Mouse (Mus musculus) hindbrain, embryonic 13.5 days (tissue): ENCODE results near the gene Pde7b. TPM values are rescaled to one million over a fixed set of nuclear protein-coding genes. Genes with fewer than 3 reads are reported as not detected.
A peak's percentile ranks its signal among the peaks of the same experiment; 100 is the strongest.

ENCODE experiments used
- ATAC-seq: fragments of 200-750 bp; cut with Nextera tagmentation; 2 replicates; pipeline ENCODE4 v1.8.0; 2017; ENCODE audit warnings: moderate TSS enrichment; ENCODE audit not compliant: low FRiP score
- H3K27ac ChIP-seq: fragments of 300-500 bp; sonication (generic); 2 replicates; pipeline ENCODE4 v1.5.1; 2015; ENCODE audit warnings: inconsistent platforms, mild to moderate bottlenecking, moderate library complexity
- H3K27me3 ChIP-seq: fragments of 300-500 bp; sonication (generic); 2 replicates; pipeline ENCODE4 v1.6.1; 2015; ENCODE audit warnings: mild to moderate bottlenecking, inconsistent platforms
- H3K36me3 ChIP-seq: fragments of 300-500 bp; sonication (generic); 2 replicates; pipeline ENCODE4 v1.6.1; 2015; ENCODE audit warnings: mild to moderate bottlenecking, inconsistent platforms
- H3K4me1 ChIP-seq: fragments of 300-500 bp; sonication (generic); replicated peaks from 2 replicates; pipeline ENCODE4 v1.6.1; 2015; ENCODE audit warnings: inconsistent platforms
- H3K4me2 ChIP-seq: fragments of 300-500 bp; sonication (generic); 2 replicates; pipeline ENCODE4 v1.6.1; 2015; ENCODE audit warnings: inconsistent platforms, mild to moderate bottlenecking, moderate library complexity
- H3K4me3 ChIP-seq: fragments of 300-500 bp; sonication (generic); 2 replicates; pipeline ENCODE4 v1.5.1; 2015; ENCODE audit warnings: mild to moderate bottlenecking, inconsistent platforms
- H3K9ac ChIP-seq: fragments of 300-500 bp; sonication (generic); 2 replicates; pipeline ENCODE4 v1.6.1; 2015; ENCODE audit warnings: mild to moderate bottlenecking, inconsistent platforms
- H3K9me3 ChIP-seq: fragments of 300-500 bp; sonication (generic); 2 replicates; pipeline ENCODE4 v1.6.1; 2016; ENCODE audit warnings: inconsistent platforms
- WGBS: fragments of 180-500 bp; shearing (Covaris S2); methylation state at CpG from one replicate; pipeline ENCODE4 v1.1.7; 2015; 5-methylcytosine and 5-hydroxymethylcytosine counted together
- polyA plus RNA-seq: library from polyadenylated mRNA; unstranded; fragments of >200 nt; fragmentation: Nextera tagmentation; extraction: Ambion mirVana; gene quantifications from 2 replicates; pipeline ENCODE4 v1.2.1, GENCODE M21; 2015

Gene Pde7b
- polyA plus RNA-seq, 1 experiment from 2014 or later = 2.4 TPM

- H3K4me1 ChIP-seq = peaks cover 11% of the 10 kb centered on the region
- no peaks in the 10 kb centered on the region for H3K9me3 ChIP-seq
- H3K27ac ChIP-seq = no peak overlapping the region
- no peaks in the 10 kb centered on the region for H3K36me3 ChIP-seq
- H3K4me3 ChIP-seq = no peak overlapping the region
- no peak overlapping the region for H3K4me2 ChIP-seq
- no peaks in the 10 kb centered on the region for H3K27me3 ChIP-seq
- H3K9ac ChIP-seq = no peak overlapping the region
- ATAC-seq = peak; percentile 71
- 75% methylated on average over 6 of the region's 6 CpGs for WGBS
These were observed 342.0 kb downstream of the Pde7b start for GRCm38 (mm10) chr10:20382807-20383419.

DNA sequence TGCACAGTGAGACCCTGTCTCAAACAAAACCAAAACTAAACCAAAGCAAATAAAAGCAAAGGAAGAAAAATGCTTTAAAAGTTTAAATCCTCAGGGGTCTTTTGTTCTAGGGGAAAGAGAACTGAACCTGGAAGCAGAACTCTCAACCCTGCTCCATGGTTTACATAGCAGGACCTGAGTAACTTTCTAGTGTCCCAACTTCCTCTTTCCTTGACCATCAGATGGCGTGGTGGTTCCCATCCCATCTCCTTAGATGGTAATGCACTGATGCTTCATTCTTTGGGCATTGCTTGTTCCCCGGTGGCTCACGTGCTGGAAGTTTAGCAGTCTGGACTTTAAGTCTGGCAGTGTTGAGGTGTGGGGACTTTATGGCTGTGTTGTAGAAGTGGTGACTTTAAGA is 343.5 kb downstream of the Pde7b start:
- H3K27me3 ChIP-seq = no peaks in the 10 kb centered on the region
- H3K36me3 ChIP-seq = no peaks in the 10 kb centered on the region
- H3K9me3 ChIP-seq = no peaks in the 10 kb centered on the region
- H3K4me2 ChIP-seq = no peak overlapping the region
- no peak overlapping the region for H3K27ac ChIP-seq
- peaks cover 11% of the 10 kb centered on the region for H3K4me1 ChIP-seq
- H3K9ac ChIP-seq = no peak overlapping the region
- H3K4me3 ChIP-seq = no peak overlapping the region
- ATAC-seq = no peak
- 85% methylated on average over 3 of the region's 3 CpGs for WGBS

GRCm38 (mm10) chr10:20380798-20381197 is 344.1 kb downstream of the Pde7b start:
- ATAC-seq = no peak
- no peaks in the 10 kb centered on the region for H3K36me3 ChIP-seq
- no peaks in the 10 kb centered on the region for H3K27me3 ChIP-seq
- H3K4me1 ChIP-seq = peaks cover 11% of the 10 kb centered on the region
- WGBS = 85% methylated on average over 3 of the region's 3 CpGs
- no peaks in the 10 kb centered on the region for H3K9me3 ChIP-seq
- H3K4me3 ChIP-seq = no peak overlapping the region
- no peak overlapping the region for H3K9ac ChIP-seq
- H3K4me2 ChIP-seq = no peak overlapping the region
- no peak overlapping the region for H3K27ac ChIP-seq

DNA sequence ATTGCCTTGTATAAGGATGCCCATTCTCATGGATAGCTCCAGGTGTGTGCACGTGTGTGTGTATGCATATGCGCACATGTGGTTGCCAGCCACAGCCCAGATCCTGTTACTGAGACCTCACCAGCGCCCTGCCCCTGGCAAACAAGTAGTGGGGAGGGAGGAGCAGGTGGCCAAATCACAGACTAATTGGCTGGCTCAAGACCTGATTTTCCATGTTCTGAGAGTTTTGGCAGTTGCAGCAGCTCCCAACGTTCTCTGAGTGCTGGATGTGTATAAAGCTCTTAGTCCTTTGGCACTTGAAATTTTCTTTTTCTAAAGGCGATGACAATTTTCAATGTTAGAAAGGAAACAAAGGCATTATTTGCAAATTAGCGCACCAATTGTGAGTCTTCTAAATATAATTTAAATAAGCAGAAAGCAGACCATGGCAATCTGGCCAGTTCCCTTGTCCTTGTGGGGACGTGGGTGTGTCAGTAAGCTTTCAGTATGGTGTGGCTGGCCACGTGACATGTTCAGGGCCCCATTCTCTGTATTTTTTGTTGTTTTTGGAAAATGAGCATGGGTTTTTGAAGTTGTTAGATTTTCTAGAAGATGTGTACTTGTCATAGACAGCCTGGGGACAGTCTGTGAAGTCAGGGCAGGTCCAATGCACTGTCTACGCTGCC is 345.7 kb downstream of the Pde7b start:
- Histone ChIP-seq H3K27me3 (no peaks in the 10 kb centered on the region), H3K4me1 (peaks cover 11% of the 10 kb centered on the region), H3K4me2 (no peak overlapping the region), H3K9me3 (no peaks in the 10 kb centered on the region), H3K27ac (no peak overlapping the region), H3K4me3 (no peak overlapping the region), H3K36me3 (no peaks in the 10 kb centered on the region), H3K9ac (no peak overlapping the region)
- 83% methylated on average over 9 of the region's 9 CpGs for WGBS
- ATAC-seq = no peak

DNA sequence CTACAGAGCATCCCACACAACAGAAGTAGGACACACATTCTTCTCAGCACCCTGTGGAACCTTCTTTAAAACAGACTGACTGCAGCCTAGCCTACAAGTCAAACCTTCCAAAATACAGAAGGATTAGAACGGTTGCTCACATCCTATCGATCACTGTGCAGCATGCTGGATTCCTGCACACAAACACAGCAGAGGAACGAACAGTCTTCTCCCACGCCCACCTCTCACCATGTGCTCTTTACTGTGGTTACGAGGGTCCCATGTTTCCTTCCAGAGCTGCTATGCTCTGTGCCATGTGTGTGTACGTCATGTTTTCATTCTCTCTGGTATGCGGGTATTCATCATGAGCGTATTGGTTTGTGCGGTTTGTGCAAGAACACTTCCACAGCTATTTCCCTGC is 347.3 kb downstream of the Pde7b start:
- Histone ChIP-seq H3K4me1 (peaks cover 4% of the 10 kb centered on the region), H3K9ac (no peak overlapping the region), H3K9me3 (no peaks in the 10 kb centered on the region), H3K4me3 (no peak overlapping the region), H3K4me2 (no peak overlapping the region), H3K27me3 (no peaks in the 10 kb centered on the region), H3K27ac (no peak overlapping the region), H3K36me3 (no peaks in the 10 kb centered on the region)
- 93% methylated on average over 9 of the region's 9 CpGs for WGBS
- no peak for ATAC-seq

DNA sequence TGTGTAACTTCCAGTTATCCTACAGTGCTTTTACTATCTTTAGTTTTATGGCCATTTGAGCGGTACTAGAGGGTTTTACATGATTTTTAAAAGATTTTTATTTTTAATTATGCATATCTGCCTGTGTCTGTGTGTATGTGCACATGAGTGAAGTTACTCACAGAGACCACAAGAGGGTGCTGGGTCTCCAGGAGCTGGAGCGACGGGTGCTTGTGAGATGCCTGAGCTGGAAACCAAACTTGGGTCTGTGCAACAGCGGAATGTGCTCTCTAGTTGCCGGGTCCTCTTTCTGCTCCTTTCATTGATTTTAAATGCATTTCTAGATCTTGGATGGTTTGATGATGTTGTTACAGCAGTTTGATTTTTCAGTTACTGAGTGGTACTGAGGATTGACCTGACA is 352.8 kb downstream of the Pde7b start:
- H3K27me3 ChIP-seq = no peaks in the 10 kb centered on the region
- ATAC-seq = no peak
- H3K4me3 ChIP-seq = no peak overlapping the region
- no peaks in the 10 kb centered on the region for H3K36me3 ChIP-seq
- no peak overlapping the region for H3K9ac ChIP-seq
- no peaks in the 10 kb centered on the region for H3K4me1 ChIP-seq
- no peak overlapping the region for H3K27ac ChIP-seq
- no peak overlapping the region for H3K4me2 ChIP-seq
- WGBS = 94% methylated on average over 5 of the region's 5 CpGs
- H3K9me3 ChIP-seq = 0 out of 2 replicates have a peak, but pooled peaks cover 8% of the 10 kb centered on the region

- WGBS = 80% methylated on average over 4 of the region's 4 CpGs
These were observed 362.3 kb downstream of the Pde7b start for GRCm38 (mm10) chr10:20362450-20363118.

GRCm38 (mm10) chr10:20361542-20362449 is 363.1 kb downstream of the Pde7b start:
- H3K9me3 ChIP-seq = no peaks in the 10 kb centered on the region
- H3K36me3 ChIP-seq = no peaks in the 10 kb centered on the region
- H3K27ac ChIP-seq = no peak overlapping the region
- 63% methylated on average over 10 of the region's 10 CpGs for WGBS
- H3K9ac ChIP-seq = no peak overlapping the region; the same call in 1 of the 2 replicates
- peak; percentile 85 for ATAC-seq
- H3K27me3 ChIP-seq = no peaks in the 10 kb centered on the region
- no peaks in the 10 kb centered on the region for H3K4me1 ChIP-seq
- no peak overlapping the region for H3K4me2 ChIP-seq
- no peak overlapping the region for H3K4me3 ChIP-seq

More at GRCm38 (mm10) chr10:20362450-20363118, 362.3 kb downstream of the Pde7b start:
- Histone ChIP-seq H3K4me2 (no peak overlapping the region), H3K36me3 (no peaks in the 10 kb centered on the region), H3K27me3 (no peaks in the 10 kb centered on the region), H3K4me3 (no peak overlapping the region), H3K9ac (no peak overlapping the region), H3K9me3 (0 out of 2 replicates have a peak, but pooled peaks cover 7% of the 10 kb centered on the region), H3K27ac (no peak overlapping the region), H3K4me1 (no peaks in the 10 kb centered on the region)
- peak; percentile 64 for ATAC-seq

DNA sequence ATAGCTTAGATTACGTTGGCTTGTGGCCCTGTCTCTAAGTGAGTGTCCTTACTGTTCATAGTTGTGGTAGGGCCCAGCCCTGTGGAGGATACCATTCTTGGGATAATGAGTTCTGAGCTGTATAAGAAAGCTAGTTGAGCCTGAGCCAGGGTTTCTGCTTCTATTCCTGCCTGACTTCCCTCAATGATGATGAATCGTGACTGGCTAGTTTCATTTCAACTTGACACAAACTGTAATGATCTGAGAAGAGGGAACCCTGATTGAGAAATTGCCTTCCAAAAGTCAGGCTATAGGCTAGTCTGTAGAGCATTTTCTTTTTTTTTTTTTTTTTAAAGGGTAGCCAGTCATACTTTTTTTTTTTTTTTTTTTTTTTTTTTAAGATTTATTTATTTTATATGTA is 376.0 kb downstream of the Pde7b start:
- WGBS = 96% methylated on average over 2 of the region's 2 CpGs
- Histone ChIP-seq H3K27ac (no peak overlapping the region), H3K9me3 (no peaks in the 10 kb centered on the region), H3K27me3 (no peaks in the 10 kb centered on the region), H3K9ac (no peak overlapping the region), H3K4me1 (peaks cover 11% of the 10 kb centered on the region), H3K4me2 (no peak overlapping the region), H3K4me3 (no peak overlapping the region), H3K36me3 (peaks cover 19% of the 10 kb centered on the region)
- ATAC-seq = no peak

Other genes with a start within 250 kb of the Pde7b start
- 59.5 and 60.1 TPM in 2 replicates for gene Ahi1, start 227.5 kb upstream of the Pde7b start, polyA plus RNA-seq